Mouse (Mus musculus): ENCODE measurements around the gene Trim56.

The Trim56 gene

DNA sequence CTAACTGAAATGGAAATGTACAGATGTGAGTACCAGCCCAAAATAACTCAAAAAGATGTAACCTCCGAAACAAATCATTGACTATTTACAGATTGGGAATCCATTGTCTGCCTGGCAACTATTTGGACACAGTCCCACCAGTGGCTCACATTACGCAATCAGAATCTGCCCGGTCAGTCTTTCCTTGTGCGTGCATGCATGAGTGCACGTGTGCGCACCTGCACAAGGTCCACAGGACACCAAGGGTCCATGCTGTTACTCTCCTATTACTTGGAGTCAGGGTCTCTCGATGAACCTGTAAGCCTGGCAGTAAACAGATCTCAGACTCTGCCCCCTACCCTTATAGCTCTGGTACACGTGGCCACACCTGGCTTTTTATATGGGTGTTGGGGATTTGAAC, 8.3 kb downstream of the Trim56 start:
- no peak for DNase-seq

DNA sequence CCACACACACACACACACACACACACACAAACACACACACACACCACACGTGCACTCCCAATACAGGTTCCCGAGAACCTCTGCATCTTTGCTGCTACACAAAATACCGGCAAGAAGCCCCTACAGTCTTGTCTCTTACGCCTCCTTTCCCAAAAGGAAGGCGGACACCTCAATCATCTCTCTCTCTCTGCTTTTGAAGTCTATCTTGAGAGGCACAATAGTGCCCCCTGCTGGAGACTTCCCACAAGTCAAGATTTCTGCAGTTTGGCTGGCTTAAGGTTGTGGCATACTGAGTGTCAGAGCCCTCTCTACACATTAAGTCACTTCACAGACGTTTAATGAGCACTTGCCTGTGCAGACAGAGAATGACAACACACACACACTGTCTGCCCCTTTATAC, 9.0 kb downstream of the Trim56 start:
- peak; percentile 89 for DNase-seq

DNA sequence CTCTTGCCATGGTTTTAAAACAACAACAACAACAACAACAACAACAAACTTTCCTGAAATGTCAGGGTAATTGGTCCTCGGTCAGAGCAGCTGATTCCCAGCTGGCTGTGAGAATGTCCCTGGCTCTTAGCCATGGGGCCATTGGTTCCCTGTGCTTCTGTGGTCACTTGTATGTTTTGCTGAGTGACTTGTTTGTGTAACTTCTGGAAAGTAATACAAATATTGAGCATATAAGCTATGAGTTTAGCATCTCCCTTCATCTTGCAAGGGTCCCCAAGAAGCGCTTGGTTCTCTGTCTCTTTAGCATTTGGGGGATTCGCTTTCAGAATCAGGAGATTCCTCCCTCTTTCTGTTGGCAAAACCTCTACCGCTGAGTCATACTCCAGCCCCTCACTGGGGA, 9.6 kb downstream of the Trim56 start:
- no peak for DNase-seq

DNA sequence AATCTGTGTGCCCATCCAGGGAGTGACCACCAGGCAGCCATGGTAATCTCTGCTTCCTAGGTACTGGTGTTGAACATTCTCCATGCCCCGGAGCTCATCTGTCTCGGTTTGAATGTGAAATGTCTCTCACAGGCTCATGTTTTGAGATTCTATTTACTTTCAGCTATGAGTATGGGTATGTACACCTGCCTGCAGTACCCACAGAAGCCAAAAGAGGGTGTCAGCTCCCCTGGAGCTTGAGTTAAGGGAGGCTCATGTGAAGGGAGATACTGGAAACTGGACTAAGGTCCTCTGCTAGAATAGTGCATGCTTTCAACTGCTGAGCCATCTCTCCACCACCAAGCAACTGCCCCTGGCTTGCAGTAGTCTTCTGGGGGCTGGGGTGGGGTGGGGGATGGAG, 12.0 kb downstream of the Trim56 start:
- no peak for DNase-seq

DNA sequence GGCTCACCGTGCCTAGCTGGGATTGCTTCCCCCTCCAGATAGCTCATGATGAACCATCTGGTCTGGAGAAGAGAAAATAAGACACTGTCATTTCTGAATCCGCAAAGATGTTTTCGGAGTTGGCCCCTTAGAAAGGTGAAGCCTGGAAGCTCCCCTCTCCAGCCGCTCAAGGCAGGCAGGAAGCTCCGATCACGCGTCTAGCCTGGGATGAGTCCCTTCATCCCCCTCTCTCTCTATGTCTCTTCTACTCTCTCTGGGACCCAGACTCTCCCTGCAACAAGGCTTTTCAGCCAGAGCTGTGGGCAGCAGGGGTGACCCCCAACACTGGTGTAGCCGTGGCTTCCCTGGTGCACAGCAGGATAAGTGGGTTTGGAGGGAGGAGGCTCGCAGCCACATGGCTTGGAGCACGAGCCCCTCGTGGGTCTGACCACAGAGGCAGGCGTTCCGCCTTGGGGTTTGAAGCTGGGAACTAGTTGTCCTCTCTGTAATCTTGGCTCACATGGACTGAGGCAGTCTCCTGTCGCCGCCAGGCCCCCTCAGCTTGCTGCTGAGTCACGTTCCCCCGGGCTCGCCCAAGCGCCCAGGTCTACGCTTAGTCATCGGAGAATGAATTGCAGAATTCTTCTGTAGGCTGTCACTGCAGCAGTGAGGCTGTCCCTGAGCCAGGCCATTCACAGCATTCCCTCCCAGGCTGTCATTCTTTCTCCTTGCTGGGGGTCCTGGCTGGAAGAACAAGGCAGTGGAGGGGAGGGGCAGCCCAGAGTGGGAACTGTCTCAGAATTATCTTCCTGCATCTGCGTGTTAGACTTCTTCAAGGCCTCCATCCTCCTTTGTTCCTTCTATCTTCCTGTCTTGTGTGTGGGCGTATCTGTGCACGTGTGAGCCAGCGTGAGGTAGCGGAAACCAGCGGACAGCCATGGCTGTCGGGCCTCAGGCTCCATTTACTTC, 13.2 kb downstream of the Trim56 start:
- DNase-seq = peak; percentile 57

DNA sequence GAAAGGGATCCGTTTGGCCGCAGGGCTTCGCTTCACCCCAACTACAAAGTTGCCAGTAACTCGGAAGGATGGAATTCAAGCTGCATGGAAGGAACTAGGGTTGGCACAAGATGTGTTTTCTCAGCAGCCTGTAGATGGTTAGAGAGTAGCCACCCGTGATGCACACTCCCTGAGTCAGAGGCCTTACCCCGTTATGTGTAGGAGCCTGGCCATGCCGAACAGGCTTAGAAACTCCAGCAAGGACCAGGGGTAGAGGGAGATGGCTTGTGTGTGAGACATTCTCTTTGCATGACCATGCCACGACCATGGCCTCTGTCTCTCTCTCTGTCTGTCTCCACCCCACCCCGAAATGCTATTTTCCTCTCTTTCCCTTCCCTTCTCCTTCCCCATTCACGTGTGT, 13.9 kb downstream of the Trim56 start:
- DNase-seq = no peak

DNA sequence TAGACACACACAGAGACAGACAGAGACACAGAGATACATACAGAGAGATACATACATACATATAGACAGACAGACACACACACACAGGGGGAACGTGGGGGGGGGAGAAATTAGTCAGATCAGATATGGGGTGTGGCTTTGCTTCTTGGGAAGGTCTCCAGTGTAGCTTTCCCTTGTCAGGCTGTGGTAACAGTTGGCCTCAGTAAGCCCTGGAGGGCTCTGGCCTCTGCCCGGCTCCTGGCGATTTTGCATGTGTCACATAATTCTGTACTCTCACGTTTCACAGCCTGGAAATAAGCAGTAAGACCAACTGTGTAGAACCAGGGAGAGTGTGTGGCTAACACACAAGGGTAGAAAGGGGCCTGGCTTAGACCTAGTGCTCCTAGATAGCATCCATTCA, 15.3 kb downstream of the Trim56 start:
- no peak for DNase-seq

DNA sequence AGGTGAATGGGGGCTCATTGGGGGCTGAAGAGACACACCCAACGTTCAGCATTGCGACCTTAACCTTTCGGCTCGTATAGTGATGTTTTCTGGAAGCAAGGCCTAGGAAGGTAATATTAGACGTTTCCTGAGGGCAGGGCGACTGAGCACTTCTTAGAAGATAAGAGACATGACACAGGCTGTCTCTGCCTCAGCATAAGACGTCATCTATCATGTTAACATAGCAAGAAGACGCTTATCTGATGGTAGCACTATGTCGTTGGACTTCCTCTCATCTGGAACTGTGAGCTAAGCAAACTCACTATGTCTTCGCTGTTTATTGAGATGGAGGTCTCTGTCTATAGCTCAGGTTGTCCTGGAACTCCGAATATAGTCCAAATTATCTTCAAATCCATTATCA, 17.6 kb downstream of the Trim56 start:
- no peak for DNase-seq

DNA sequence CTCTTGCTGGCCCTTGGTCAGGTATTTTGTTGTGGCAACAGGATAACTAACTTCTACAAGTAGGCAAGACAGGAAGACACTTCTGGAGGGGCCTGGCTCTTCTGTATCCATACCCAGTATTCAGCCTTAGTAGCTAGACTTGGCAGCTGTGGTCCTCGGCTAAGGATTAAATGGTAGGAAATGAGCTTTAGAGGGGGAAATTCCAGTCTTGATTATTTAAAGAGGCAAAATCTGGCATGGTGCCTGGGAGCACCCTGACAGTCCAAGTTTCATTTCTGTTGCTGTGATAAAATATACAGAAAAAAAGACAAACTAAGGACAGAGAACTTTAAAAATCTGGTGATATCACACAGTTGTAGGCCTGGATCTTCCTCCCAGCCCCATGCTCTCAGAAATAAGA, 20.0 kb downstream of the Trim56 start:
- no peak for DNase-seq

DNA sequence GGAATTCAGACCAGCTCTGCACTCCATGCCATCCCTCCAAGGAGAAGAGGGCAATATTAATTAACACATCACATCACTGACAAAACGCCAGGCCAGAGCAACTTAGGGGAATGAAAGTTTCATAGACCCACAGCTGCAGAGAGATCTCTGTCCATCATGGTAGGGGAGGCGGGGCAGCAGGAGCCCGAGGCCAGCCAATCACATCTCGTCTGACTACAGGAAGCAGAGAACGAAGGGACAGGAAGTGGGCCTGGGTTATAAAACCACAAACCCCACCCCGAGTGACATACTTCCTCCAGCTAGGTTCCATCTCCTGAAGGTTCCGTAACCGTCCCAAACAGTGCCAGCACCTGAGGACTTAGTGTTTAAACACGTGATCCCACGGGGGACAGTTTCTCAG, 20.9 kb downstream of the Trim56 start:
- no peak for DNase-seq

DNA sequence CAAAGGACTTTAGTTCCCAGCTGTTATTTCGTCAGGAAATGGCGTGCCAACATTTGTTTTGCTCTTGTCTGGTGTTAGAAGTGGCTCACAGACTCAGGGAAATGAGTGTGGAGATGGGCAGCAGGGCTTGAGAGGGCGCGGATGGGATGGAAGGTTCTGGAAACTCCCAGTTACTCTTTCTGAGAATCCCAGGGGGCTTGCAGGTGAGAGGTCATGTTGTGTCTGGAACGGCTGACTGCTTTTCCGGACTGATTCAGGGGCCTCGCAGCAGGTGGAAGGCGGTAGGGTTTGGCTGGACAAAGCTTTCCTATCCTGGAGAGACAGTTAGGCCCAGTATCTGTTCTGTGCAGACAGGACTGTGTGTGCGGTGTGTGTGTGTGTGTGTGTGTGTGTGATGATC, 22.3 kb downstream of the Trim56 start:
- DNase-seq = no peak

DNA sequence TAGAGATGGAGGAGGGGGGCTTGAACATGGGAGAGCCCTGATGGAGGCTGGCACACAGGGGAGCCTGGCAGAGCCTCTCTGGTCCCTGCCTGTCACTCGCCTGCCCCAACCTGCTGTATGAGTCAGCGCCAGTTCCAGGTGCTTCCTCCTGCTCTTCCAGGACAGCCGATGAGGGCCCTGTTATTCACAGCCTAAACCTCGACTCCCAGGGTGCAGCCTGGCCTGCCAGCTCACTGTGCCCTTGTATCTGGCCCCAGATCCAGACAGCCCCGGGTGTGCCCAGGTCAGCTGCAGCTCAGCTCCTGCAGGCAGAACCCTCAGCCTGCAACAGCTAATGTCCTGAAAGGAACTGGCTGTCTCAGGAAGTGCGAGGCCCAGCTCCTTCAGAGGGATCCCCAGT, 24.4 kb downstream of the Trim56 start:
- no peak for DNase-seq

DNA sequence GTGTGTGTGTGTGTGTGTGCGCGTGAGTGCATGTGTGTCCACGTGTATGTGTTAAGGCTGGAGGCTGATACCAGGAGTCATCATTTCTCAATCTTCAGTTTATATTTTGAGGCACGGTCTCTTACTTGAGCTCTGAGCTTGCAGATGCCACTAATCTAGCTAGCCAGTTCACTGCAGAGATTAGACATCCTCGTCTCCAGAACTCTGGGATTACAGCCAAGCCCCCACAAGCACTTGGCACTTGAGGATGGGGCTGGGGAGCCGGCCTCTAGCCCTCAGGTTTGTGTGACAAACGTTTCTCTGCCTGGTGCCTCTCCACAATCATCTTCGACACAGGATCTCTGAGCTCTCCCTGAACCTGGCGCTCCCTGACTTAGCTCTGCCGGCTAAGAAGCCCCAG, 25.1 kb downstream of the Trim56 start:
- DNase-seq = no peak

DNA sequence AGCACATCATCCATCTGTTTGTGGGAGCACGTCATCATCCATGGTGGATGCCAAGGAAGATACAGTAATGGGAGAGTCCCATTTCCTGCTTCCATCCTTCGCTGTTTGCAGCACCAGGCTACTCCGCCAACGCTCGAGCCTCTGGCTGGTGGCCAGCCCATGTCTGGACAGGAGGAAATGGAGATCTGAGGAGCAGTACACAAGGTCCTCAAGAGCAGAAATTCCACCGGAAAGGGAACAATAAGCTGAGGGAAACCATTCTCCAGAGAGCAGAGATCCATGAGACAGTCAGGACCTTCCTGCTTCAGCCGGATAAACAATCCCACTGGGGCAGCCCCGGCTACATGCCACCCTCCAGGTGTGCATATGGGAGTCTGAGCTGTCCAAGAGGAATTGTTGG, 28.6 kb downstream of the Trim56 start:
- no peak for DNase-seq

DNA sequence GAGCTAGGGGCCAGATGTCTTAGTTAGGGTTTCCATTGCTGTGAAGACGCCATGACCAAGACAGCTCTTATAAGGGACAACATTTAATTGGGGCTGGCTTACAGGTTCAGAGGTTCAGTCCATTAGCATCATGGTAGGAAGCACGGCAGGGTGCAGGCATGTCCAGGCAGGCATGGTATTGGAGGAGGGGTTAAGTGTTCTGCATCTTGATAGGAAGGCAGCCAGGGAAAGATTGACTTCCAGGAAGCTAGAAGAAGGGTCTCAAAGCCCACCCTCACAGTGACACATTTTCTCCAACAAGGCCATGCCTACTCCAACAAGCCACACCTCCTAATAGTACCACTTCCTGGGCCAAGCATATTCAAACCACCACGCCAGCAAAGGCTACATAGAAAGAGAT, 30.3 kb downstream of the Trim56 start:
- no peak for DNase-seq

DNA sequence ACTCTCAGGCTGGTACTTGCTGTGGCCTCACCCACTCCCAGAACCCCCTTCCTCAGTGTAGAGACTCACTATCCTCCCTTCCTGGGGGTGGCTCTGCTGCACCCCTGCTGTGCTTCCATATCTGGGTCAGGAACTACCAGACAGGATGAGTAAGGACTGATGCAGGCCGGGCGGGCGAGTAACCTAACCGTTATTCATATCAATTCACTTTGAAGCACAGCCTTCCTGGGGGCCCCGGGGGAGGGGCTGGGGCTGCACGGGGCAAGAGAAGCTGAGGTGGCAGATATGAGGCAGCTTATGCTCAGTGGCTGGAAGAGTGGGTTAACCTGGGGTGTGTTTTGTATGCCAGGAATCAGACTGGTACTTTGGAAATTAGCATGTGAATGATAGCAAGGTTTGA, 31.0 kb downstream of the Trim56 start:
- DNase-seq = no peak

DNA sequence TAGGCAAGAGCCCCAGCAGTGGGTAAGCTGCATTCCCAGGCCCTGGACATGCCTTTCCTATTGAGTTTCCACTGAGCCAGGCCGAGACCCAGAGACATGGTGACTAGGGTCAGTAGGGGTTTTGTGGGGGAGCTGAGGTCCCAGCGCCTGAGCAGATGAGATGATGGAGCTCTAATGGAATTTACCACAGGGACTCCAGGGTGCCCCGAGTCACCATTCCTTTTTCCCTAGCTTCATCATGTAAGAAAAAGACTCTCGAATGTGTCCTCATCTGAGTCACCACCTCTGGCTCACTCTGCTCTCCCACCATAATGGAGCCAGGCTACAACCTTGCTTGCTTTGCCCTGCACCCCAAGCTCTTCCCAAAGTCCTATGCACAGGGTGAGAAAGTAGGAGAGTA, 33.0 kb downstream of the Trim56 start:
- DNase-seq = no peak

DNA sequence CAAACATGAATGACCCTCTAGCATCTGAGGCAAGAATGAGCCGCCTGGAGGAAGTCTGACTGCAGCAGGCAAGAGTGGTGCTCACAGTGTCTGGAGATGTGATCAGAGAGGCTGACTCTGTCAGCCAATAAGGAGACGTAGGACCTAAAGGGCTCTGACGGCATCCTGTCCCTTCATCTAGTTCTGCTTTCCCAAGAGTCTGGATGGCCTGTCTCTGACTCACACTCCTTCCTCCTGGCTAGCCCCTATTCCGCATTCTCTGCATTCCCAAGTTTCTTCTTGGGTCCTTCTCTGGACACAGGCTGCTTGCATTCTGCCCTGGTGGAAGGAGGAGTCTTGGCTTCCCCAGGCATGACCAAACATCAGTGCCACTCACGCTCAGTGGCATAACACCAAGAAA, 36.2 kb downstream of the Trim56 start:
- no peak for DNase-seq

DNA sequence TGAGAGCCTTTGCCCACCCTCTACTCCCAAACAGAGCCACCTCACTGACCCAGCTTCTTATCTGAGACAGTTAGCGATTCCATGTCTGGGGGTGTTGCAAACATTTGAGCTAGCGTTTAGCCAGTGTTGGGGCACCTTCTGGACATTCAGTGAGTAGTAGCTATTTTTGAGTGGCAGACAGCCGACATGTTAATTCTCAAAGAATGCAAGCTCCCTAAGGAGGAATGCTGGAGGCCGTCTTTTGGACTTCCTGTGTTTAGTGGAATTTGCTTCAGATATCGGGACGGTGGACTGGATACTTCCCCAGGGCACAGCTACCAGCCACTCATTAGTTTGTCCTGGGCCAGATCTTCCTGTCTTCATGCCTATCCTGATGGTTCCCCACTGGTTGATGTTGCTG, 37.4 kb downstream of the Trim56 start:
- DNase-seq = no peak

DNA sequence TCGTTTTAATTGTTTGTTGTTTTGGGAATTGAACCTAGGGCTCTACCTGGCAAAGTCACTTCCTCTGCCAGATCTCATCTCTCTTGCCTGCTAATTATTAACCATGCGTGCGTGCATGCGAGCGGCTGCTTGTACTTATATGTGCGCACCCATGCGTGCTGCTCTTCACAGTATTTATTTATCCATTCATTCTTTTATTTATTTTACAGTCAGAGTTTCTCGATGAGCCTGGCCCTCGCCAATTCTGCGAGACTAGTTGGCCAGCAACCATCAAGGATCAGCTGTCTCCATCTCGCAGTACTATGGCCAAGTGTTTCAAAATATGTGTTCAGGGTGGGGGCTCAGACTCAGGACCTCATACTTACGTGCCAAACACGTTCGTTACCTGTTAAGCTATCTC, 38.0 kb downstream of the Trim56 start:
- DNase-seq = no peak

DNA sequence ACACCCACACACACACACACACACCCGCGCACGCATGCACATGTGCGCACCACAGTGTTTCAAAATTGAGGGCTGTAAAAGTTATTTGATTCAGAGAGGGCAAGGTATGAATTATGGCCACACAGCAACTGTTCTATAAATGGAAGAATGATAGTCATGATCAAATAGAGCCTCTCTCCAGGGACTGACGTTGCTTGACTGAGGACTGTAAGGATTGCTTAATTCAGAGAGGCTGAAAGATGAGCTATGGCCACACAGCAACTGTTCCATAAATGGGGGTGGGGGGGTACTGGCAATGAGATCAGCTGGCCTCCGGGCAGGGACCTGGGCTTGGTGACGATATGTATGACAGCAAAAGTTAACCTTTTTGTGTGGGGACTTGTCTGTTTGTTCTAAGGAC, 38.8 kb downstream of the Trim56 start:
- DNase-seq = no peak

DNA sequence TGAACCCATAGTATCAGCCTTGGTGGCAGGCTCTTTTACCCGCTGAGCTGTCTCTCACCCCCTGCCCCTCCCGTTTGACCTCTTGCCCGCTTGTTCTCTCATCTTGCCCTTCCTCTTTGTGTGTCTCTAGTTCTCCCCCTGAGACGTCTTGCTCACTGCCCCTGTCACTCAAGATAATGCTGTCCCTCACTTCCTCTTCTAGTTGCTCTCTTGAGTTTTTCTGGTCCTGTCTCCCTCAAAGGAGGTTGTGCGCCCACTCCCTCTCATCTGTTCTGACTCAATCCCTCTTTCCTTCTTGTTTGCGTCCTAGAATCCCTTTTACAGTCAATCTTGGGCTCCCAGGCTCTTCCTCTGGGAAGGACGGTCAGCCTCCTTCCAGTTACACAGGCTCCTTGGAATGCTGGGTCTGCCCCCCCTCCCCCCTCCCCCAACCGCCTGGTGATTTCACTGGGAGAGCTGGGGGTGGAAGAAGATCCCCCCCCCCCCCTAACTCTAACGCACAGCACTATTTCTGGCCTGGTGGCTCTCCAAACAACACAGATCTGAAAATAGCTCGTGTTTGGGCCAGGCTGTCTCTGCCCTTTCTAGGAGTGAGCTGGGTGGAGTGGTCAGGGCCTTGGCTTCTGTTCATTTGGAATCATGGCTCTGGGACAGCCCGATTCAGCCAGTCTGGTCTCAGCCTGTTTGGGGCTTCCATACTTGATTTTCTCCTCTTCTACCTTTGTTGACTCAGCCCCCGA, 39.6 kb downstream of the Trim56 start:
- no peak for DNase-seq

DNA sequence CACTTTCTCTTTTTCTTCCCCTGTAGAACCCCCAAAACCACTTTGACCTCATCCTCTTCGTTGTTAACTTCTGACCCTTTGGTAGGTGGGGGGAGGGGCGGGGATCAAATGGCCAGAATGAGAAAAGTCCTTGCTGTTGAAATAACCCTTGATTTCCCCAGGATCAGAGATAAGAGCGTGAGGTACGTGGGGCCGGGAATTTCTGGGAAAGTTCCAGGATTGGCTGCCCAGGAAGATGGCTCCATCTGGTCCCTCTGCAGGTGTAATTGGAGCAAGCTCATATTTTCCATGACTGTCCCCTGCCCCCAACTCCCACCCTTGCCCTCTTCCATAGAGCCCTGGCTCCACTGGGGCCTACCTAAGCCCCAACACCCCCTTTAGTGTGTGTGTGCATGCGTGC, 40.3 kb downstream of the Trim56 start:
- no peak for DNase-seq

DNA sequence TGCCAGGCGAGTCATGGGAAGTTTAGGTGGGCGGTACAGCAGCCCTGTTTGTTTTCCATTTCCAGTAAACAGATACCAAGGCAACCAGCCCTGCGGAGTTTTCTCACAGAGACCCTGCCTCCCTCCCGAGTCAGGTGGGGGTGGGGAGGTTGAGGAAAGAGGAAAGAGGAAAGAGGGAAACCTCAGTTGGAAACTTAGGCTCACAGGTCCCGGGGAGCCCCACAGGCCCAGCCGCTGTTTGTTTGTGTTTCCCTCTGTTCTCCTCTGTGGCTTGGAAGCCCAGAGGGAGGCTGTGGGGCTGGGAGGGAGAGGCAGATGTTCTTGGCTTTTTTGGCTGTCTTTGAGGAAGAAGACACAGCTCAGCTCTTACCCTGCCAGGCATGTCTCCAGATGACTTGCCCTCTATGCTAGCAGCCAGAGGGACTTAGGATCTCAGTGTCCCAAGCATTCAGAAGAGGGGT, 41.8 kb downstream of the Trim56 start:
- no peak for DNase-seq

Measured in thymus, postnatal 4 days (tissue).